Mouse (Mus musculus) cortical plate, adult 2 months (tissue): ENCODE measurements at regions not wholly inside any gene's neighbourhood (a gene's known extent, or its start where the extent isn't known, plus 50 kb on each side); places are given as distances from the start of the nearest gene placed in this dataset.

Experiments
- H3K27ac ChIP-seq: fragments of 200-500 bp; 2 replicates; pipeline ENCODE4 v1.5.1; 2012; ENCODE audit warnings: low read length, control low read depth, inconsistent platforms; ENCODE audit not compliant: insufficient read depth
- H3K4me1 ChIP-seq: fragments of 200-500 bp; 2 replicates; pipeline ENCODE4 v1.6.1; 2011; ENCODE audit warnings: low read length; ENCODE audit not compliant: control insufficient read depth, insufficient read depth
- H3K4me3 ChIP-seq: fragments of 200-500 bp; 2 replicates; pipeline ENCODE4 v1.5.1; 2011; ENCODE audit warnings: mild to moderate bottlenecking, low read length, control low read depth; ENCODE audit not compliant: insufficient read depth
- CTCF ChIP-seq: fragments of 200-500 bp; IDR thresholded peaks from 2 replicates; pipeline ENCODE4 v1.5.1; 2011; ENCODE audit warnings: mild to moderate bottlenecking, control low read depth, low read length; ENCODE audit not compliant: insufficient read depth; ENCODE audit errors: extremely low read depth
- POLR2A ChIP-seq: fragments of 200-500 bp; IDR thresholded peaks from 2 replicates; pipeline ENCODE4 v1.6.1; 2011; ENCODE audit warnings: mild to moderate bottlenecking, low read length, control low read depth; ENCODE audit not compliant: insufficient read depth; ENCODE audit errors: extremely low read depth

GRCm38 (mm10) chr14:8985086-8985793 lies 319.2 kb upstream of the 4930452B06Rik start:
- Histone ChIP-seq H3K4me3 (no peak overlapping the region), H3K27ac (no peak overlapping the region), H3K4me1 (no peaks in the 10 kb centered on the region)
- no peak for TF ChIP-seq CTCF
- no peak for TF ChIP-seq POLR2A

- Histone ChIP-seq H3K4me1 (no peaks in the 10 kb centered on the region), H3K4me3 (no peak overlapping the region), H3K27ac (no peak overlapping the region)
- TF ChIP-seq POLR2A: no peak
- TF ChIP-seq CTCF: no peak
These were observed 295.5 kb upstream of the 4930452B06Rik start for GRCm38 (mm10) chr14:8961554-8961953.

DNA sequence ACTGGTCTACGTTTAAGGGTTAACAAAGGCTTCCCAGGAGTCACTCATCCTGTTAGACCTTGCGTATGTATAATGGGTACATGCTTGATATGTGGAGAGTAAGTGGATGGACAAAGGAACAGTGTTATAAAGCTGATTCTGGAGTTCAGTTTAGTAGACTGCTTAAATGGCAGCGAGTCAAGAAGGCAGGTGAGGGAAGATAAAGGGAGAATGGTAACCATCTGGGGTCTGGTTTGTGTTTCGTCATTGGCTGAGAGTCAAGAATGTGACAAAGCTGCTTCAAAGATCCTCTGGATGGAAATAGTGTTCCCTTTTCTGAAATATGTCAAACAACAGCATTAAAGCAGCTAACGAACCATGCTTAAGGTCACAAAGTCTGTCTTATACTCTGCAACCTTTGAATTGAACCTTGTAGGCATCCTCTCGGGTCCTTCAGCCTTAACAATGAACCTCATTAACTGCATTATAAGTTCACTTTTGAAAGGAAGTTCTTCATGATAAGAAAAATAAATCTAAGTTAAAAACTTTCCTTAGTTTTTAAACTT lies 286.9 kb upstream of the 4930452B06Rik start:
- no peak overlapping the region for H3K4me3 ChIP-seq
- no peak overlapping the region for H3K27ac ChIP-seq
- TF ChIP-seq POLR2A (no peak), CTCF (no peak)
- no peaks in the 10 kb centered on the region for H3K4me1 ChIP-seq

DNA sequence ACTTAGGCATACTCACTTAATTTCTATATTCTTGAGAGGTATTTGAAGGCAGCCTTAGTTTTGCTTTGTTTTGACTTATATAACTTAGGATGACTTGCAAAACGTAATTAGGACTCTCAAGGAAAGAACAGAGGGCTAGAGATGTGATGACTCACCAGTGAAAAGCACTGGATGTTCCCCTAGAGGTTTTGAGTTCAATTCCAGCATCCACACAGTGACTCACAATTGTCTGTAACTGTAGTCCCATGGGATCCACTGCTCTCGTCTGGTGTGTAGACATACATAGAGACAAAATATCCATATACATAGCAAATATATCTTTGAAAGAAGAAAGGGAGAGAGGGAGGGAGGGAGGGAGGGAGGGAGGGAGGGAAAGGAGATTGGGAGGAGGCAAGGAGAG lies 282.7 kb upstream of the 4930452B06Rik start:
- H3K4me1 ChIP-seq: no peaks in the 10 kb centered on the region
- TF ChIP-seq CTCF (no peak), POLR2A (no peak)
- H3K4me3 ChIP-seq: no peak overlapping the region
- H3K27ac ChIP-seq: no peak overlapping the region

DNA sequence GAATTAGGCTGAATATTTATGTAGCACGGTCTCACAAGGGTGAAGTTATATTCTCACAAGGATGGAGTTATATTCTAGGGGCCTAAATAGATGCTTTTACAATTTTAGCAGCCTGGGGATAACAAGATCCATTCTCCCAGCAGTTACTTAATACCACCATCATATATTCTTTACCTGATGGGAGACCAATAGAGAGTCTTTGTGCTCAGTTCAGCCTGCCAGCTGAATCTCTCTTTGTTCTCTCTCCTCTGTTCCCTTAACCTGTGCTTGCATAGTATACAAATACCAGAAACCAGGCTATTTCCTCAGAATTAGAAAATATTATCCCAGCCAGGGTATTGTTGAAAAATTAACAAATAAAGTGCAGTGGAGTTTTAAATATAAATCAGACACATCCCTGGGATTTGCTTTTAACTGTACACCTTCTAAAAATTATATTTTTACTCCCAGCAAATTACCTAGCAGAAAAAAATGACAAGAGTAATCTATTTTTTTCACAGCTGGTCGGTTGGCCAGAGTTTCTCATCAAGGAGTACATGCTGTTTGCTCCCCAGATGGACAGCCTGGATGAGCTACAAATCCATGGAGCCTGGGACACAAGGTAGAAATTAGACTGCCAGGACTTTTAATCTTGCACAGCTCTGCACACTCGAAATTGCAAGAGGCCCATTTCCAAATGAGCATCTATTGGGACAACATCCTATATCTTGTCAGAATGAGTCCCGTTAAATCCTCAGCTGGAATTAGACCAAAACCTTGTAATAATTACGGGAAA lies 281.0 kb upstream of the 4930452B06Rik start:
- no peak for TF ChIP-seq POLR2A
- TF ChIP-seq CTCF: no peak
- no peak overlapping the region for H3K27ac ChIP-seq
- H3K4me1 ChIP-seq: no peaks in the 10 kb centered on the region
- no peak overlapping the region for H3K4me3 ChIP-seq

DNA sequence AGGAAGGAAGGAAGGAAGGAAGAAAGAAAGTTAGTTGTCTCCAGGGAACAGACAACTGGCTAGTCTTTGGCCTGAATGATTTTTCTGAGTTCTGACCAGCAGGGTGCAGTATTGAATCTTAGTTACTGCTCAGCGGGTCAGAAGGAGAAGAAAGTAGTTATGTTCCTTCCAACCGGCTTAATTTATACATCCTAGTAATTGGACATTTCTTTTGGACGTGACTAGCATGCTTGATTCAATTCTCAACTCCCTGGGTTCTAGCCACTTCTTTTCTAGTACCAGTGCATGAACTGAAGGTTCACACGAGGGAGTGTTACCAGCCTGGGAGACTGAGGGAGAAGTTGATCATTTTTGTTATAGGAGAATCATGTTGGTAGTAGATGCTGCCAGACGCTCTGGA lies 269.1 kb upstream of the 4930452B06Rik start:
- H3K27ac ChIP-seq: no peak overlapping the region

More for the DNA sequence above, 269.1 kb upstream of the 4930452B06Rik start:
- TF ChIP-seq CTCF (peak; percentile 35; the same call in 1 of the 2 replicates), POLR2A (no peak)
- Histone ChIP-seq H3K4me3 (no peak overlapping the region), H3K4me1 (no peaks in the 10 kb centered on the region)
